Mouse (Mus musculus) G1E (cell line): ENCODE measurements around the gene Grik4.

ENCODE experiments used
- CTCF ChIP-seq: IDR thresholded peaks from 2 replicates; pipeline ENCODE4 v1.5.1; 2012; ENCODE audit warnings: low read depth, low read length, inconsistent platforms, mixed read lengths
- TAL1 ChIP-seq: conservative IDR thresholded peaks from 2 replicates; pipeline ENCODE4 v1.6.1; 2012; ENCODE audit warnings: low read depth, low read length, inconsistent platforms, mixed read lengths

GRCm38 (mm10) chr9:42993659-42994058 lies 49.4 kb upstream of the Grik4 start:
- TF ChIP-seq CTCF (no peak), TAL1 (no peak)
